Mouse (Mus musculus) lung, adult 2 months (tissue): ENCODE measurements at regions not wholly inside any gene's neighbourhood (a gene's known extent, or its start where the extent isn't known, plus 50 kb on each side); places are given as distances from the start of the nearest gene placed in this dataset.

Experiments
- DNase-seq: peaks from one replicate; pipeline ENCODE4 v3.0.0; 2022
- H3K4me1 ChIP-seq: fragments of 200-500 bp; 2 replicates; pipeline ENCODE4 v1.6.1; 2011; ENCODE audit warnings: low read length; ENCODE audit not compliant: control insufficient read depth, insufficient read depth
- H3K4me3 ChIP-seq: fragments of 200-500 bp; replicated peaks from 2 replicates; pipeline ENCODE3; 2011; ENCODE audit warnings: low read depth, mild to moderate bottlenecking, control low read depth, low read length; ENCODE audit errors: extremely low read depth
- CTCF ChIP-seq: fragments of 200-500 bp; IDR thresholded peaks from 2 replicates; pipeline ENCODE4 v1.5.1; 2011; ENCODE audit warnings: mild to moderate bottlenecking, low read length, control low read depth; ENCODE audit not compliant: insufficient read depth
- POLR2A ChIP-seq: fragments of 200-500 bp; IDR thresholded peaks from 2 replicates; pipeline ENCODE4 v1.6.1; 2011; ENCODE audit warnings: low read depth, mild to moderate bottlenecking, control low read depth, low read length, borderline replicate concordance; ENCODE audit errors: extremely low read depth
- WGBS: fragments of 180-500 bp; shearing (Covaris S2); methylation state at CpG from one replicate; pipeline ENCODE4 v1.1.7; 2018; 5-methylcytosine and 5-hydroxymethylcytosine counted together

DNA sequence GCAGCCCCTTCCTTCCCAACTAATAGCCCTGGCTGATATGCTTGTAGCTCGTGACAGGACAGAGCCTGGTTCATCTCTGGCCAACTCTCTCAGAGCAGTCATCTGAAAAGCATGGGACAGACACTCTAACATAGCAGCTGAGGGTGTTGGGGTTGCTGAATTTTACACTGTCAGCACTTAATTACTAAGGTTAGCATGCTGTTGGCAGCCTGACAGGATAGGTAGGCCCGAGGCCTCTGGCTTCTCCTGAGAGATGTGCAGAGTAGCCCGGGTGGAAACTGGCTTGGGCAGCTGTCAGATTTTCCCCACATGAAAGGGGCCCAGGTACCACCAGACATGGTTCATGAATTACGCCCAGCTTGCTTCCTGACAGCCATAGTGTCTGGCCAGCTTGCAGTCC, 106.6 kb downstream of the Gadd45g start:
- no peak for DNase-seq
- WGBS = 74% methylated on average over 4 of the region's 4 CpGs
- Histone ChIP-seq H3K4me3 (no peak overlapping the region), H3K4me1 (no peaks in the 10 kb centered on the region)
- TF ChIP-seq CTCF (no peak), POLR2A (no peak)

DNA sequence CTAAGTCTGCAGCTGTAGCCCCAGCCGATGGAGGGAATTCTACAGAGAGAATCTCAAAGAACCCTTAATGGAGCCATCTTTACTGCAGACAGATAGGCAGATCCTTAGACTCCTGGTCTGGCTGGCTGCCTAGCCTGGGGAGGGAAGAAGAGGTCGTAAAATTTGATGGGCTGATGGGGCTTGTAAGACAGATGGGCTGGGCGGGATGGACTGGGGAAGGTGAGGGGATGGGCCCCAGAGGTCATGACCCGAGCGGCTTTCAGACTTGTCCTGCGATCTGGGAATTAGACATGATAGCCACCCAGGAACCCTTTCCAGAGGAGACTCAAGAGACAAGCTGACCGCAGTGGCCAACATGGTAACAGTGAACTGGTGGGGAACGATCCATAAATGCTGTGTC, 107.1 kb downstream of the Gadd45g start:
- 87% methylated on average over 8 of the region's 8 CpGs for WGBS
- H3K4me3 ChIP-seq = no peak overlapping the region
- no peak for TF ChIP-seq POLR2A
- no peak for DNase-seq
- H3K4me1 ChIP-seq = no peaks in the 10 kb centered on the region

DNA sequence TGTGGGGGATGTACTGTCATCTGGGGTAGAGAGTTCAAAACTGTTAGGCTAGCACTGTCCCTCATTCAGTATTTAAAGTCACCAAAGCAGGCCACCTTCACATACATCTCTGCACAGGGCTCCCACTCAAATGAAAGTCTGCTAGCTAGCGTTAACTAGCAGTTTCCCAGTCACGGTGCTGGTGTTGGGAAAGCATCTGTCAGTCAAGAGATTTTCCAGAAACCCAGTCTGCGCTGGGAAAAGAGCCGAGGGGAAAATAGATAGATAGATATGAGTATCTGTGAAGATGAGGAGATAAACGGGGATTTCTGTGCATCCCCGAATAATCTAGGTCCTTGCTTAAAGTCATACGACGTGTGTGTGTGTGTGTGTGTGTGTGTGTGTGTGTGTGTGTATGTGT, 110.6 kb downstream of the Gadd45g start:
- Histone ChIP-seq H3K4me1 (no peaks in the 10 kb centered on the region), H3K4me3 (no peak overlapping the region)
- DNase-seq = no peak
- TF ChIP-seq CTCF (no peak), POLR2A (no peak)
- 89% methylated on average over 8 of the region's 8 CpGs for WGBS

DNA sequence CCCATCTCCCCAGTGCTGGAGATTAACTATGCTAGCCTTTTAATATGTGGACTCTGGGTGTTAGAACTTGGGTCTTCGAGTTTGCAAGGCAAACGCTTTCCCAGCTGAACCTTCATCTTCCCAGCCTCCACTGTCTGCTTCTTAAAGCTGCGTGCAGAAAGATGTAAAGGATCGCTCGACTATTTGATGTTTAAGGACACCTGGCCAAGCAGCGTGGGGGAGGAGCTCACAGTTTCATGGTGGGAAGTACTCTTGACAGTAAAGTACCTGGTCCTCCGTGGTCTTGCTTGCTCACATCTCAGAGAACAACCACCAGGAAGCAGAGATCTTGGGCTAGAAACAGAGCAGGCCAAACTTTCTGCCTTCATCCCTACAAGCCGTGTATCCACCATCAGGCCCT, 113.1 kb downstream of the Gadd45g start:
- H3K4me1 ChIP-seq = peaks cover 9% of the 10 kb centered on the region
- DNase-seq = no peak
- WGBS = 81% methylated on average over 8 of the region's 8 CpGs
- no peak overlapping the region for H3K4me3 ChIP-seq
- no peak for TF ChIP-seq CTCF
- TF ChIP-seq POLR2A = no peak

DNA sequence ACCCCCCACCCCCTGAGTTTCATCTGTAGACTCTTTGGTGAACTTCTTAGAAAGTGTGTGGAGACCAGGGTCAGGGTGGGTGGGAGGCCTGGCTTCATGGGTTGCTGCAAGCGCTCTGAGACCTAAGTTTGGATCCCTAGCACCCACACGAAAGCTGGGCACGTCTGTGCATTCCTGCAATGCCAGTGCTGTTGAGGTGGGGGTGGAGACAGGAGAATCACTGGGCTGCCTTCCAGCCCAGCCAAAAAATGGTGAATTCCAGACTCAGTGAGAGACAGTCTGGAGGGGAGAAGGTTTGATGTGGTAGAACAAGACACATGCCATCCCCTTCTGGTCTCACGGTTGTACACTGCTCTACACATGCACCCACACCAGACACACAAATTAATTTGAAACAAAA, 113.8 kb downstream of the Gadd45g start:
- 75% methylated on average over 4 of the region's 4 CpGs for WGBS
- TF ChIP-seq POLR2A (no peak), CTCF (no peak)

DNA sequence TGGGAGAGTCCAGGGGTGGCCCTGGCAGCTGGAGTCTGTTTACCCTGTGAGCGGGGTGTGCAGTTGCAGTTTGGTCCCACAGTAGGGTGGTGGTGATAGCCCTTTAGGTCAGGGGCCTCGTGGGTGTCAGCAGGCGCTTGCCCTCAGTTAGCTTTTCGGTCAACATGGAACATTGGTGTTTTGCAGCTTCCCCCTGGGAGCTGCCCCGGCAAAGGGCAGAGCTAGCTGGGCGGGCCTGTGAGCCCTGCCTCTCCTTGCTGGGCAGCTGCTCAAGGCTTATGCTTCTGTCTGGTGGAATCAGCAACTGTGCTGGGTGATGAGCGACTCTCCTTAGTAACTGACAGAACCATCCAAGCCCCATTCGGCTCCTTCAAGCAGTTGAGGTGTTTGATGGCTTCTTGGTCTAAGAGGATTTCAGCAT, 115.7 kb downstream of the Gadd45g start:
- TF ChIP-seq POLR2A (no peak), CTCF (no peak)
- DNase-seq = no peak
- WGBS = 51% methylated on average over 8 of the region's 8 CpGs
- H3K4me1 ChIP-seq = peaks cover 12% of the 10 kb centered on the region
- no peak overlapping the region for H3K4me3 ChIP-seq

More for the DNA sequence above, 113.8 kb downstream of the Gadd45g start:
- no peak for DNase-seq
- Histone ChIP-seq H3K4me3 (no peak overlapping the region), H3K4me1 (peaks cover 12% of the 10 kb centered on the region)

DNA sequence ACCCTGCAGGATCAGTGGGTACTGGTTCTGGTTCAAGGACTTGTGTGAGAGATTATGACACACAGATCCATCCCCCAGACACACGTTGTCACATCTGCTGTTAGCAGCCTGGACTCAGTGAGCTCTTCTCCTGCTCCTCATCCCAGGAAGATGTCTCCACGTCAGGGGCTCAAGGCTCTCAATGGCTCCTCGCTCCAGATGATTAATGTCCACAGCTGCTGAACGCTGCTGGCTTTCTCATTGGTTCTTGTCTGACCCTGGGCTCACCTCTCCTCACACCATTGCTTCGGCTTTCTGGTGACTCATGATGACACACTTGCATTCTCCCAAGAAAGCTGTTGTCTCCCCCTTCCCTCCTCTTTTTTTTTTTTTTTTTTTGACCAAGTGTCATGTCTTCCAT, 116.2 kb downstream of the Gadd45g start:
- Histone ChIP-seq H3K4me1 (peaks cover 12% of the 10 kb centered on the region), H3K4me3 (no peak overlapping the region)
- 61% methylated on average over 5 of the region's 5 CpGs for WGBS
- TF ChIP-seq CTCF (no peak), POLR2A (no peak)
- no peak for DNase-seq

DNA sequence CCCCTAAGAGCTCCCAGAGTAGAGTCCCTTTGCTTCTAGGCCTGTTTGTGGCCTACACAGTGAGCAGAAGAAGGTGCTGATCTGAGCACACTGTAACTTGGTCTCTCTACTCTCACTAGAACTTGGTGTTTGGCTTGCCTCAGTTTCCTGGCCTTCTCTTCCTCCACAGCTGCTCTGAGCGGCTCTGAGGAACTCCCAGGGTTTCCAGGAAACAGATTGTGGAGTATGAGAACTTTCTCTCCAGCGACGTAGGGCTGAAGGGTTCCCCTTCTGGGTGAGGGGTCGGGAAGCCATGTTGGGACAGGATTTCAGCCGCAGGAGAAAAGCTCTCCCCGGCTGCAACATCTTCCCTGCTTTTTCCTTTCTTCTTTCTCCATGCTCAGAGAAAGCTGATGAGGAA, 117.5 kb downstream of the Gadd45g start:
- Histone ChIP-seq H3K4me1 (peaks cover 18% of the 10 kb centered on the region), H3K4me3 (no peak overlapping the region)
- DNase-seq = no peak
- 36% methylated on average over 6 of the region's 6 CpGs for WGBS
- TF ChIP-seq CTCF = no peak

DNA sequence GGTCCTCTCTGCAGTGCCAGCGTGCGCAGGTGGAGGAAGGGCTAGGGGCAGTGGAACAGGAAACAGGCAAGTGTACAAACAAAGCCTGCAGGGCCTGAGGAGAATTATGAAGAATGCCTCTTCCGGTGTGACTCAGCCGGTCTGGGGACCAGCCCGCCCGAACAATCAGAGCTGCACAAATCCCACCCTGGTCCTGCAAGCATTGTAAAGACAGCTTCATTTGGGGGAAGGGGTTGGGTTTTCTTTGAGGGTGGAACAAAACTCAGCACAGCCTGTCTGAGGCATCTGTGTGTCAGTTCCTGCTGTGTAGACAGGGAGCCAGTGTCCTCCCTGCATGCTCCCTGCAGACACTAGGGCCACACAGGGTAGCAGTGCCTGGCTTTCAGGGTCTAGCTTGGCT, 117.9 kb downstream of the Gadd45g start:
- Histone ChIP-seq H3K4me1 (peaks cover 19% of the 10 kb centered on the region), H3K4me3 (peak overlapping the region; percentile 3)
- 32% methylated on average over 6 of the region's 6 CpGs for WGBS
- TF ChIP-seq POLR2A = no peak
- TF ChIP-seq CTCF = no peak
- DNase-seq = no peak

DNA sequence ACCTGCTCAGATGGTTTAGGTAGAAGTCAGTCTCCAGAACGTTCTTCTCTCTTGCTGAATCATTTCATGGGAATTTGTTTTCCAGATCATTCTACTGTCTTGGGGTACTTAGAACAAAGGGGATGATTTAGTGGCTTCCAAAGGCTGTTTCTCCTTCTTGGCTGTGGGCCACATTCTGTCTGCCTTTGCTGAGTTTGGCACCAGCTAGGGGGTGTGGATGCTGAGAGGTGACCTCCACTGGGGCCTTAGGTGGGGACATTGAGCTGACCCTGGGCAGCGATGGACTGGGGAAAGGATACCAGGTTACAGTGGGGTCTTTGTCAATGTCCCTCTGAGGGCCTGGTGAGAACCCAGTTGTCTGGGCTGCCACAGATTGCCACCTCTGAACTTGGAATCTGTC, 118.4 kb downstream of the Gadd45g start:
- Histone ChIP-seq H3K4me3 (no peak overlapping the region), H3K4me1 (peaks cover 20% of the 10 kb centered on the region)
- TF ChIP-seq CTCF = no peak
- TF ChIP-seq POLR2A = no peak
- DNase-seq = no peak
- WGBS = 49% methylated on average over 2 of the region's 2 CpGs

DNA sequence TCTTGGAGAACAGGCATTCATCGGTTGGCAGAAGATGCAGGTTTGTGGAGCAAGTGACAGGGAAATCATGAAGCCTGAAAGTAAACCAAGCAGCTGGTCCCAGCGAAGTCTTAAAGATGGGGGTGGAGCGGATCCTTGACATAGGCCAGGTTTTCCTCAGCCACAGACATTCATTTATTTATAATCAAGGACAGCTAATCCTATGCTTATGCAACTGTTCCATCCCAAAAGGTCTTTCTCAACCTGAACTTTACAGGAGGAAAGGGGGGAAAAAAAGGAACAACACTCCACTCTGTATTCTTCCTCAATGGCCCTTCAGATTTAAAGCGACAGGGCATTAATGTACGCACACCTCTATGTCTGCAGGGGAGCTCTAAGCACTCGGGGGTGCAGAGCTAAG, 121.6 kb downstream of the Gadd45g start:
- H3K4me1 ChIP-seq = peaks cover 20% of the 10 kb centered on the region
- DNase-seq = no peak
- WGBS = 68% methylated on average over 6 of the region's 6 CpGs
- no peak for TF ChIP-seq POLR2A
- TF ChIP-seq CTCF = no peak
- H3K4me3 ChIP-seq = no peak overlapping the region
